Mouse (Mus musculus): ENCODE measurements around the gene Tbc1d21. TPM values are rescaled to one million over a fixed set of nuclear protein-coding genes. Genes with fewer than 3 reads are reported as not detected.
A peak's percentile ranks its signal among the peaks of the same experiment; 100 is the strongest.

Tbc1d21 gene
- polyA plus RNA-seq, 1 experiment, result not detected

- WGBS, result 82% methylated on average over 1 of the region's 1 CpGs
- Histone ChIP-seq H3K27ac (ENCODE audit: insufficient read depth, low read depth, low read length) (peak overlapping the region; percentile 80), H3K4me1 (ENCODE audit: control insufficient read depth, insufficient read depth, low read length) (peaks cover 12% of the 10 kb centered on the region), H3K4me3 (ENCODE audit: insufficient read depth, low read depth, low read length) (no peak overlapping the region)
- TF ChIP-seq POLR2A (IDR thresholded peaks at IDR 0.05; ENCODE audit: insufficient read depth, low read depth, low read length) (no peak), CTCF (IDR thresholded peaks at IDR 0.05; ENCODE audit: insufficient read depth, low read depth, low read length) (no peak)
These were observed 42.9 kb downstream of the Tbc1d21 start for GRCm38 (mm10) chr9:58327382-58327781.

GRCm38 (mm10) chr9:58326477-58327180, 43.6 kb downstream of the Tbc1d21 start:
- H3K27ac ChIP-seq (ENCODE audit: insufficient read depth, low read depth, low read length), result peak overlapping the region; percentile 80
- H3K4me1 ChIP-seq (ENCODE audit: control insufficient read depth, insufficient read depth, low read length), result peaks cover 12% of the 10 kb centered on the region
- 38% methylated on average over 4 of the region's 4 CpGs for WGBS
- TF ChIP-seq POLR2A (IDR thresholded peaks at IDR 0.05; ENCODE audit: insufficient read depth, low read depth, low read length), result no peak
- no peak for TF ChIP-seq CTCF (IDR thresholded peaks at IDR 0.05; ENCODE audit: insufficient read depth, low read depth, low read length)
- H3K4me3 ChIP-seq (ENCODE audit: insufficient read depth, low read depth, low read length), result no peak overlapping the region

GRCm38 (mm10) chr9:58321681-58322080, 48.6 kb downstream of the Tbc1d21 start:
- Histone ChIP-seq H3K4me3 (ENCODE audit: insufficient read depth, low read depth, low read length) (no peak overlapping the region), H3K27ac (ENCODE audit: insufficient read depth, low read depth, low read length) (no peak overlapping the region), H3K4me1 (ENCODE audit: control insufficient read depth, insufficient read depth, low read length) (peaks cover 5% of the 10 kb centered on the region; the same call in 1 of the 2 replicates)
- TF ChIP-seq POLR2A (IDR thresholded peaks at IDR 0.05; ENCODE audit: insufficient read depth, low read depth, low read length), result no peak
- no peak for TF ChIP-seq CTCF (IDR thresholded peaks at IDR 0.05; ENCODE audit: insufficient read depth, low read depth, low read length)
- WGBS, result 97% methylated on average over 3 of the region's 3 CpGs

GRCm38 (mm10) chr9:58318317-58318716, 51.9 kb downstream of the Tbc1d21 start:
- Histone ChIP-seq H3K4me1 (ENCODE audit: control insufficient read depth, insufficient read depth, low read length) (peaks cover 14% of the 10 kb centered on the region), H3K27ac (ENCODE audit: insufficient read depth, low read depth, low read length) (no peak overlapping the region), H3K4me3 (ENCODE audit: insufficient read depth, low read depth, low read length) (no peak overlapping the region)
- 69% methylated on average over 3 of the region's 3 CpGs for WGBS
- TF ChIP-seq POLR2A (IDR thresholded peaks at IDR 0.05; ENCODE audit: insufficient read depth, low read depth, low read length) (no peak), CTCF (IDR thresholded peaks at IDR 0.05; ENCODE audit: insufficient read depth, low read depth, low read length) (no peak)

- 42% methylated on average over 3 of the region's 3 CpGs for WGBS
- Histone ChIP-seq H3K4me1 (ENCODE audit: control insufficient read depth, insufficient read depth, low read length) (peaks cover 20% of the 10 kb centered on the region), H3K27ac (ENCODE audit: insufficient read depth, low read depth, low read length) (no peak overlapping the region), H3K4me3 (ENCODE audit: insufficient read depth, low read depth, low read length) (no peak overlapping the region)
- TF ChIP-seq CTCF (IDR thresholded peaks at IDR 0.05; ENCODE audit: insufficient read depth, low read depth, low read length), result no peak
- no peak for TF ChIP-seq POLR2A (IDR thresholded peaks at IDR 0.05; ENCODE audit: insufficient read depth, low read depth, low read length)
These were observed 52.9 kb downstream of the Tbc1d21 start for GRCm38 (mm10) chr9:58317381-58317780.

GRCm38 (mm10) chr9:58316784-58317183, 53.5 kb downstream of the Tbc1d21 start:
- TF ChIP-seq POLR2A (IDR thresholded peaks at IDR 0.05; ENCODE audit: insufficient read depth, low read depth, low read length) (no peak), CTCF (IDR thresholded peaks at IDR 0.05; ENCODE audit: insufficient read depth, low read depth, low read length) (no peak)

GRCm38 (mm10) chr9:58315850-58316249, 54.4 kb downstream of the Tbc1d21 start:
- Histone ChIP-seq H3K4me1 (ENCODE audit: control insufficient read depth, insufficient read depth, low read length) (peaks cover 25% of the 10 kb centered on the region), H3K27ac (ENCODE audit: insufficient read depth, low read depth, low read length) (no peak overlapping the region; the same call in 1 of the 2 replicates), H3K4me3 (ENCODE audit: insufficient read depth, low read depth, low read length) (no peak overlapping the region)
- WGBS, result 84% methylated on average over 2 of the region's 2 CpGs
- TF ChIP-seq CTCF (IDR thresholded peaks at IDR 0.05; ENCODE audit: insufficient read depth, low read depth, low read length) (no peak), POLR2A (IDR thresholded peaks at IDR 0.05; ENCODE audit: insufficient read depth, low read depth, low read length) (no peak)

More at GRCm38 (mm10) chr9:58316784-58317183, 53.5 kb downstream of the Tbc1d21 start:
- H3K4me3 ChIP-seq (ENCODE audit: insufficient read depth, low read depth, low read length), result no peak overlapping the region
- peaks cover 25% of the 10 kb centered on the region for H3K4me1 ChIP-seq (ENCODE audit: control insufficient read depth, insufficient read depth, low read length)
- WGBS, result 87% methylated on average over 7 of the region's 7 CpGs
- no peak overlapping the region for H3K27ac ChIP-seq (ENCODE audit: insufficient read depth, low read depth, low read length)

GRCm38 (mm10) chr9:58314682-58315360, 55.4 kb downstream of the Tbc1d21 start:
- Histone ChIP-seq H3K4me3 (ENCODE audit: insufficient read depth, low read depth, low read length) (no peak overlapping the region), H3K4me1 (ENCODE audit: control insufficient read depth, insufficient read depth, low read length) (peaks cover 29% of the 10 kb centered on the region), H3K27ac (ENCODE audit: insufficient read depth, low read depth, low read length) (peak overlapping the region; percentile 36; the same call in 1 of the 2 replicates)
- no peak for TF ChIP-seq CTCF (IDR thresholded peaks at IDR 0.05; ENCODE audit: insufficient read depth, low read depth, low read length)
- no peak for TF ChIP-seq POLR2A (IDR thresholded peaks at IDR 0.05; ENCODE audit: insufficient read depth, low read depth, low read length)
- 42% methylated on average over 5 of the region's 5 CpGs for WGBS

- WGBS, result 15% methylated on average over 21 of the region's 21 CpGs
These were observed 57.3 kb downstream of the Tbc1d21 start, which contains the start of gene Loxl1 for GRCm38 (mm10) chr9:58312944-58313359. TSS of gene Loxl1 (minus strand) at chr9:58313186.

More at GRCm38 (mm10) chr9:58312944-58313359, 57.3 kb downstream of the Tbc1d21 start, which contains the start of gene Loxl1:
- Histone ChIP-seq H3K27ac (ENCODE audit: insufficient read depth, low read depth, low read length) (no peak within 1 kb of the TSS), H3K4me1 (ENCODE audit: control insufficient read depth, insufficient read depth, low read length) (peaks cover 38% of the 10 kb centered on the region), H3K4me3 (ENCODE audit: insufficient read depth, low read depth, low read length) (peak within 1 kb of the TSS; percentile 36)
- TF ChIP-seq POLR2A (IDR thresholded peaks at IDR 0.05; ENCODE audit: insufficient read depth, low read depth, low read length) (no peak), CTCF (IDR thresholded peaks at IDR 0.05; ENCODE audit: insufficient read depth, low read depth, low read length) (no peak)
